Mouse (Mus musculus) MEL (cell line): ENCODE data around the gene 6030498E09Rik.

ENCODE experiments used
- BHLHE40 ChIP-seq: IDR thresholded peaks from 2 replicates; pipeline ENCODE4 v1.6.1; 2012; ENCODE audit warnings: low read depth, mild to moderate bottlenecking, inconsistent platforms, low read length, improper control_type of control experiment, borderline replicate concordance
- CTCF ChIP-seq, 3 experiments: IDR thresholded peaks in 2 of 3; conservative IDR thresholded peaks in 1 of 3; 2 replicates each; pipeline ENCODE4 v1.5.1; 2011 to 2012; ENCODE audit warnings: low read length in 3 of 3, low read depth in 2 of 3, mild to moderate bottlenecking in 2 of 3, improper control_type of control experiment in 1 of 3, inconsistent platforms in 1 of 3, mixed read lengths in 1 of 3, moderate library complexity in 1 of 3; ENCODE audit not compliant: control insufficient read depth in 1 of 3, insufficient read depth in 1 of 3, poor library complexity in 1 of 3, severe bottlenecking in 1 of 3
- EP300 ChIP-seq, 2 experiments: IDR thresholded peaks; 2 replicates each; pipeline ENCODE4 v1.6.1; 2011; ENCODE audit warnings: improper control_type of control experiment in 2 of 2, low read length in 2 of 2, low read depth in 1 of 2, mild to moderate bottlenecking in 1 of 2
- POLR2A ChIP-seq, 2 experiments: IDR thresholded peaks; 2 replicates each; pipeline ENCODE4 v1.6.1; 2011 to 2012; ENCODE audit warnings: low read length in 2 of 2, mild to moderate bottlenecking in 2 of 2, control low read depth in 1 of 2, improper control_type of control experiment in 1 of 2, low read depth in 1 of 2, moderate library complexity in 1 of 2; ENCODE audit not compliant: control insufficient read depth in 1 of 2, insufficient read depth in 1 of 2, poor library complexity in 1 of 2
- POLR2AphosphoS2 ChIP-seq: IDR thresholded peaks from 2 replicates; pipeline ENCODE4 v1.6.1; 2011; ENCODE audit warnings: low read length, improper control_type of control experiment
- RAD21 ChIP-seq: IDR thresholded peaks from 2 replicates; pipeline ENCODE4 v1.6.1; 2011; ENCODE audit warnings: mild to moderate bottlenecking, low read depth, low read length, improper control_type of control experiment
- UBTF ChIP-seq: IDR thresholded peaks from 2 replicates; pipeline ENCODE4 v1.6.1; 2012; ENCODE audit warnings: low read depth, mild to moderate bottlenecking, inconsistent platforms, low read length, improper control_type of control experiment, moderate library complexity, borderline replicate concordance; ENCODE audit not compliant: insufficient read depth
- ZC3H11A ChIP-seq: IDR thresholded peaks from 2 replicates; pipeline ENCODE4 v1.6.1; 2012; ENCODE audit warnings: low read depth, mild to moderate bottlenecking, inconsistent platforms, low read length, improper control_type of control experiment

DNA sequence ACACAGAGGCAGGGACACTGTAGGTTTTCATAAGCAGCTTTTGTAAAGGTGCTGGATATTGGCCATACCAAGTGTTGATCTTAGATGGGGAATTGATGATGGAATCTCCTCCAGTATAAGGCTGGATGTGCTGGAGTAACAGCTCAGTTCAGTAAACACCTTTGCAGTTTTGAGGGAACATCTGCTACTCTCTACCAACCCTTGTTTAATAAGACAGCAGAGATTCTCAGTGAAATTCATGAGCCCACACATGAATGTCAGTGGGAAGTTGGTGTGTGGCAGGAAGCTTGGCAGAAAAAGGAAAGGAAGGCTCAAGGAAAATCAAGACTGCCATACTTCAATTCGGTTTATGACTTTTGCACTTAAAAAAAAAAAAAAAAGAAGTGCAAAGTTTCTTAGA is 186.1 kb downstream of the 6030498E09Rik start:
- TF ChIP-seq RAD21: no peak
- no peak for TF ChIP-seq POLR2AphosphoS2
- no peak for TF ChIP-seq UBTF
- TF ChIP-seq BHLHE40: no peak
- no peak for TF ChIP-seq POLR2A (IDR thresholded peaks at IDR 0.05; ENCODE audit: control insufficient read depth in 1 of 2, insufficient read depth in 1 of 2, low read depth in 1 of 2, low read length in 2 of 2, poor library complexity in 1 of 2)
- TF ChIP-seq EP300 (IDR thresholded peaks at IDR 0.05; ENCODE audit: low read depth in 1 of 2, low read length in 2 of 2): no peak
- no peak for TF ChIP-seq CTCF (IDR thresholded peaks at IDR 0.05 in 2 of 3, conservative IDR thresholded peaks at IDR 0.05 in 1 of 3; ENCODE audit: control insufficient read depth in 1 of 3, insufficient read depth in 1 of 3, low read depth in 2 of 3, low read length in 3 of 3, poor library complexity in 1 of 3, severe bottlenecking in 1 of 3)
- no peak for TF ChIP-seq ZC3H11A
